Mouse (Mus musculus) fibroblast of lung, adult 2 months (primary cell): ENCODE measurements around the gene Tcirg1.

Source experiments
- DNase-seq: peaks from one replicate; pipeline ENCODE4 v3.0.0-alpha.2; 2011; ENCODE audit warnings: low read depth

The Tcirg1 gene

DNA sequence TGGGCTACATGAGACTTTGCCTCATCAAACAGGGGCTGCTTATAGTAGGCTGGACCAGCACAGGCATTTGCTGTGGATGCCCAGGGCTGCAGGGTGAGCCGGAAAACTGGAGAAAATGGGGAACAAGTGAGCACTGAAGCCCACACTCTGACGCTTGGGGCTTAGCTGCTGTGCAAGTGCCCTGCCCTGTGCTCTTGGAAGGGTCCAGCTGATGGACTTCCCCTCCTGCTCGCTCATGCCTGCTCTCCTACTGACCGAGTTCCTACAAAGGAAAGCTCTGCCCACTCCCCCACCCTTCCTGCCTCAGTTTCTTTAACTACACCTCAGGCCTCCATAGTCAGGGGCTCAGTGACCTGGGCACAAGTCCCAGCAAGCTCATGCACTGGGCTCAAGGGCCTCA, 21.1 kb upstream of the Tcirg1 start:
- no peak for DNase-seq

- DNase-seq: no peak
Measured at GRCm38 (mm10) chr19:3926685-3927084, 19.8 kb upstream of the Tcirg1 start.

- DNase-seq: peak; percentile 45
Measured at GRCm38 (mm10) chr19:3926279-3926678, 19.3 kb upstream of the Tcirg1 start.

DNA sequence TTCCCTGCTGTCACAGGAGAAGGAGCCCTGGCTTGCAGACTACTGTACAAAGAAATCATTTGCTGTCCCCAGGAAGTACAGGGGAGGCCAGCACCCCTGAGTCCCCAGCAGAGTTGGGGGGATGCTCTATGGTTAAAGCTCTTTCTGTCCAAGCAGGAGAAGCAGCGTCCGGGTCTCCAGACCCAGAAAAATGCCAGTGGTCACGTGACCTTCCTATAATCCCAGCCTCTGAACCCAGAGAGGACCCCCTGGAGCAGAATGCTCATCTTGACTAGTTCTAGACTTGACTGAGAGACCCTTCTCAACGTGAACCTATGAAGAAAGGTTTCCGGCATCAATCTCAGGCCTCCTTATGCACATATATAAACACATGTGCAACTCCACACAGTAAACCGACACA, 18.9 kb upstream of the Tcirg1 start:
- DNase-seq: no peak

GRCm38 (mm10) chr19:3924868-3925267, 17.9 kb upstream of the Tcirg1 start:
- DNase-seq: no peak

DNA sequence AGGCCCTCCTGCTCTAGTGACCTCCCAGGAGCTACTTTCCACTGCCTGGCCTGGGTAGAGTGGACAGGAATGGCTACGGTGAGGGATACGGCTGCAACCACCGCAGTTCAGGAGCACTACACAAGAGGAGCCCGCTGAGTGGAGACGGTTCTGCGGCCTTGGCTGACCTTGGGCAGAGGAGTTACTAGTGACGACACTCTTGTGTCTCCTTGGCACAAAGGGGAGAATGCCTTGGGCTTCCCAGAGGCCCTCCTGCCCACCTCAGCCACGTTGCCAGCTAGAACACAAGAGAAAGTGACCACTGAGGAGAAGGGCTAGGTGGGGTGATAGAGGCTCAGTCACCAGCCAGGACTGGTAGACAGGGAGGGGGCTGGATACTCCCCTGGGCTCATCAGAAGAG, 17.3 kb upstream of the Tcirg1 start:
- no peak for DNase-seq

DNA sequence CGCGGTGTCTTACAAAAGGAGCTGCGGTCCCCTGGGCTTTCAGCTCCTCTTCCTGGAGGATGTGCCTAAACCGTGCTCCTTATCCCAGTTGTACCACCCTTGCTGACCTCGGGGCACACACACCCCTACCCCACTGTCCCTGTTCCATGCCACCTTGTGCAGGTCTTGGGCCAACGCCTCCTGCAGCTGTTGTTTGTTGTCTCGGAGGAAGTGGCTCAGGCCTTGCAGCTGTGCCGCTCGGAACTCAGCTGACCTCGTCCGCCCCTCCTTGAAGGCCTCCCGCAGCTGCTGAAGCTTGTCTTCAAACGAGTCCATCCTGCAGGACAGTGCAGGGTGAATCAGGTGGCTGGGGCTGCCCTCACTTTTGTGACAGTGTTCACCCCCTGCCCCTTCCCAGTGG, 16.7 kb upstream of the Tcirg1 start:
- no peak for DNase-seq

- DNase-seq: no peak
Measured at GRCm38 (mm10) chr19:3922661-3923371, 15.9 kb upstream of the Tcirg1 start.

GRCm38 (mm10) chr19:3919928-3920327, 13.0 kb upstream of the Tcirg1 start:
- DNase-seq: no peak

DNA sequence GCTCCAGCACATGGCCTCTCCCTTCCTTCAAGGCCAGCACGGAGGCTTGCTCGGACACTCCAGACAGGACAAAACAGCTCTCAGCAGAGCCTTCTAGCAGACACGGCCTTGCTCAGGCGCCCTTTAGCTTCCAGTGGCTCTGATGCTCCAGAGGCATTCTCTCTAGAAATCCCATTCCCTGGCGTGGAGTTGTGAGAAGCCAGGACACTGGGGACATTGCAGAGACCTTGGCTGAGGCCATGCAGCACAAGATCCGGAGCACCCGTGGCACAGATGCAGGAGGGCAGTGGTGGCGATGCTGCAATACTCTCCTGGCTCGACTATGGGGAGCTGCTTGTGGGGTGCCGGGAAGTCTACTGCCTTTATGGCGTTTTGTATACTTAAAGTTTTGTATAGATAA, 9.8 kb upstream of the Tcirg1 start:
- DNase-seq: no peak

GRCm38 (mm10) chr19:3914535-3914934, 7.6 kb upstream of the Tcirg1 start:
- DNase-seq: no peak

DNA sequence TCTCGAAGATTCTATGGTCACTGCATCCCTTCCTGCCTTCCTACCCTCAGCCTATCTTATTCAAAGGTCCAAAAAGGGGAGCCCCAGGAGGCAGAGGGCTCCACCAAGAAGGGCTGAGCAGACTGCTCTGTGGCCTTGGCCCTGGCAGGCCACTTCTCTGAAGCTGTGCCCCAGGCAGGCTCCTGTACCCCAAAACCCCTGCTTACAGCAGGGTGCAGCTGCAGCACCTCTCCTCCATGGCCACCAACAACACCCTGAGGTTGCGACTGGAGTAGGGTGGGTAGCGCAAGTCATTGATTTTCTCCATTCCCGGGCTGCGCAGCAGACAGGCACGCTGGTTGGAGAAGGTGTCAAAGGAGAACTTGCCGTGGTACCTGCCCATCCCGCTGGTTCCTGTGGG, 6.8 kb upstream of the Tcirg1 start:
- no peak for DNase-seq

DNA sequence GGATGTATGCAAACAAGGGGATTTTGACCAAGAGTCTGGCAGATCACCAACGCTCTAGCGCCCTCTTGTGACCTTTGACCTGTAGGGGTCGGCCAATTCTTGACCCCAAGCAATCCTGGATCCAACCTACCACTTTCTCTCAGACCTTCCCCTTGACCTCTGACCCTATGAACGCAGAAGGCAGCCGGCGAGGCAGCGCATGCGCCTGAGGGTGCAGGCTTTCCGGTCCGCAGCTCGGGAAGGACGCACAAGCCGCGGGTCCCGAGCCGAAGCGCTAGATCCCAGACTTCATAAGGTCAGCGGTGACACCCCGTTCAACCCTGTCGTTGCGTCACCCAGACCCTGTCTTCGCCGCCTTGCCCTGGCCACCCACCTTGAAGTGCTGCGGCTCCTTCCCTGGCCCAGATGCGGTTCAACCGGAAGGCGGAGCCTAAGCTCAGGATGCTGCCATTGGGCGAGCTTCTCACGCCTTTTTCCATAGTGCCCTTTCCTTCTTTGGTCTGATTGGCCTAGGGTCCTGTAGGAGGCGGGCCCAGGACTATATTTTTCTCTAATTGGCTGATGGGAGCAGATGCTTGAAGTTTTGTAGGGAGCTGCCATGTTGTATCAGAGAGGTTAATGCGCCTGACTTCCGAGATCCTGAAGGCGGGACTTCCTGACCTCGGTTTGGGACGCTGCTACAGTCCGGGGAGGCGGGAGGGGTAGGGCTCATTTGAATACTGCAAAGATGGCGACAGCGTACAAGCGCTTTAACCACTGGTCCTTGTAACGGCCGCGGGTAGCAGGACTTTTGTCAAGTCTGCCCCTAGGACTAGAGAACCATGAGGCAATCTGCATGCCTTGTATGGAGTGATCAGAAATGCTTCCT, 5.6 kb upstream of the Tcirg1 start, which contains the start of gene Ndufs8:
Gene Ndufs8 (minus strand): TSS at position 438 of the 868 bp plus-strand sequence.
- peak; percentile 97 for DNase-seq

- no peak for DNase-seq
Measured at GRCm38 (mm10) chr19:3910206-3910605, 3.3 kb upstream of the Tcirg1 start.

GRCm38 (mm10) chr19:3907876-3908660, 1.1 kb upstream of the Tcirg1 start:
- DNase-seq: no peak

DNA sequence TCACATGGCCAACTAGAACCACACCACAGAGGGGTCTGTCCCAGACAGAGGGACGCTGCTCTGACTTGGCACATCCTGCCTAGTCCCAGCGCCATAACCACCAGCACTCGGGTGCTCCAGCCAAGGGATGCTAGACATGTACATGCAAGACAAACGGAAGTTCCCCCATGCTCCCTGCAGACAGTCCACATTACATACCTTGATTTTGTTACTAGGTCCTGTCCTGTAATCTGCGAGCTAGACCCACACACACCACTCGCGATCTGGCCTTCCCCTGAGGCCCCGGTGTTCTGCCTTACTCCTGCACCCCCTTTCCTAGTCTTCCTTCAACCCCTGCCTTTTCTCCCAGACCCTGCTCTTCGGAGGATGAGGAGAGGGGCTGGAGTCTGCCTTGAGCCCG, 607 bp downstream of the Tcirg1 start:
- DNase-seq: no peak

DNA sequence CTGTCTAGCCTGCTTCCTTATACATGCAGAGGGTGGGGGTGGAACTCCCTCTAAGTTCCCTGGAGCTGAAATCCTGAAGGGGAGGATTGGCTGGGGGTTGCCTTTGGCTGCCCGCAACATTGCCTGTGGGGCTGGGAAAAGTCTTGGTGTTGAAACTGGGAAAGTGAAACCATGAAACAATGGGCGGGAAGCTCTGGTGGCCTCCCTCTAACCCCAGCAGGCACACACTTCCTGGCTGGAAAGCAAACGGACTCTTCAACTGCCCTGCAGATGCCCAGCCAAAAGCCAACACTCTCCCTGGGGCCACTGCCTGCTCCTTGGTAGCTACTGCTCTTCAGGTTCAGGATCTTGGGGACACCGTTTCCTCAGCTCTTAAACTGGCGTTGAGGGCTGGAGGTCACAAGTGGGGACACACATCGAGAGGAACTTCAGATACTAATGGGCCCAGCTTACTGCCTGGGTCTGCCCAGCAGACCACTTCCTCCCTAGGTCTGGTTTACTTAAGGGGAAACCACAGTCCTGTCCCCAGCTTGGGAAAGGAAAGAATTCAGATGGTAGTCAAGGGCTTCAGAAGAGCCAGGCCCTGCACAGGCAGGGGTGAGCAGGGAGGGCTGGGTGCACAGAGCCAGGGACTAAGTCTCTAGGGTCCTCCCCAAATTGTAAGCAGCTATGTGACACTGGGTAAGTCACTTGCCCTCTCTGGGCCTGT, 1.5 kb downstream of the Tcirg1 start:
- no peak for DNase-seq

GRCm38 (mm10) chr19:3904363-3904675, 2.6 kb downstream of the Tcirg1 start:
- DNase-seq: no peak

- DNase-seq: no peak
Measured at GRCm38 (mm10) chr19:3903648-3904362, 3.1 kb downstream of the Tcirg1 start.

GRCm38 (mm10) chr19:3902966-3903365, 4.0 kb downstream of the Tcirg1 start:
- DNase-seq: no peak

DNA sequence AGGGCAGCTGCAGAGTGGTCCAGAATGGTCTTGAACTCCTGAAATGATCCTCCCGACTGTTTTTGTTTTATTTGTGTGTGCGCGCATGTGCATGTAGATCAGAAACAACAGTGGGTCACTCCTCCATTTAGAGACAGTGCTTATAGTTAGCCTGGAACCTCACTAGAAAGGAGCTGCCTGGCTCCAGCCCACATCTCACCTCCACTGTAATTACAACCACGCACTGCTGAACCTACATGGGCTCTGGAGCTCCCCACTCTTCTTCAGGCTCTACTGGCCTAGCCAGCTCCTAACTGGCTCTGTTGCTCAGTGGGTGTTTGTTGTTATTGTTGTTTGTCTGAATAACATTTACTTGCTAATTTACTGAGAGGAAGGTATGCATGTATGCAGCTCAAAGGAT, 7.3 kb downstream of the Tcirg1 start:
- no peak for DNase-seq
